Comparison of ENCODE assay signal across 8 mouse cellular contexts in the genomic region with DNA sequence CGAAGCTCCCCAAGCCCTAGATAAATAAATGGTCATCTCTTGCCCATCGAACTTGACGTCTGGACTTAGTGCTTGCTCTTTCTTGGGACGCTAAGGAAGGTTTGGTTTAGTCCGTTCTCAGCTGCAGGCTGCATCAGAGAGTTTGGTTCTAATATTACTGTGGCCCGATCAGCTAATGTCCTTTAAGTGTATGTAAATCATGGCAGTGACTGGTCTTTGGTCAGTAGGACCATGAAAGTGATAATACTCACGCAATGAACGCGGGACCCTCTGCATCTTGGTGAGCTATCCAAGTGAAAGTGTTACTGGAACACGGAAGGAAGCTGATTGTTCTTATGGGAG. TPM values are rescaled to one million over a fixed set of nuclear protein-coding genes. Genes with fewer than 3 reads are reported as not detected.
A peak's percentile ranks its signal among the peaks of the same experiment; 100 is the strongest.
DNase-seq lines count a peak whose midpoint lies in the region; ATAC-seq and TF ChIP-seq lines count a peak whose summit lies in the region.

No protein-coding gene starts in this region.

- TF ChIP-seq POLR2A in thymus, adult 2 months (IDR thresholded peaks at IDR 0.05; ENCODE audit: control insufficient read depth, extremely low read depth, insufficient read depth, low read length, poor library complexity): no peak

- peak overlapping the region; percentile 70 for H3K4me2 ChIP-seq in liver, embryonic 12.5 days

- H3K36me3 ChIP-seq in thymus, adult 2 months (ENCODE audit: control insufficient read depth, insufficient read depth, low read length): peaks cover 2% of the 10 kb centered on the region; the same call in 1 of the 2 replicates
- H3K36me3 ChIP-seq in liver, embryonic 12.5 days: peaks cover 15% of the 10 kb centered on the region

- no peak for TF ChIP-seq CTCF in gastrocnemius, adult 2 months (IDR thresholded peaks at IDR 0.05)
- TF ChIP-seq CTCF in thymus, adult 2 months (IDR thresholded peaks at IDR 0.05; ENCODE audit: borderline replicate concordance, control insufficient read depth, extremely low read depth, insufficient read depth, low read length, poor library complexity): no peak

- peak overlapping the region; percentile 99 for H3K27ac ChIP-seq in gastrocnemius, adult 2 months
- no peak overlapping the region for H3K27ac ChIP-seq in thymus, adult 2 months (ENCODE audit: control insufficient read depth, insufficient read depth, low read length)
- peak overlapping the region; percentile 82 for H3K27ac ChIP-seq in liver, embryonic 12.5 days

- no peak for DNase-seq in gastrocnemius, adult 2 months
- DNase-seq in gastrocnemius, postnatal 14 days: no peak
- no peak for DNase-seq in thymus, adult 2 months
- DNase-seq in thymus, postnatal 4 days: no peak
- no peak for DNase-seq in adrenal gland, adult 8-10 months
- no peak for DNase-seq in thymus, postnatal 14 days

- peak overlapping the region; percentile 90 for H3K9ac ChIP-seq in liver, embryonic 12.5 days

- no peak for ATAC-seq in liver, embryonic 12.5 days
- no peak for ATAC-seq in inflammation-experienced regulatory T-cells, adult 6 months

- WGBS in thymus, adult 2 months: under 1% methylated on average over 10 of the region's 10 CpGs
- 0% methylated on average over 10 of the region's 10 CpGs for WGBS in liver, embryonic 12.5 days (ENCODE audit: insufficient replicate concordance)

- H3K4me3 ChIP-seq in gastrocnemius, adult 2 months: peak overlapping the region; percentile 97
- peak overlapping the region; percentile 66 for H3K4me3 ChIP-seq in thymus, adult 2 months (ENCODE audit: control insufficient read depth, insufficient read depth, low read length)
- peak overlapping the region; percentile 89 for H3K4me3 ChIP-seq in liver, embryonic 12.5 days

- H3K27me3 ChIP-seq in thymus, adult 2 months (ENCODE audit: control insufficient read depth, insufficient read depth, low read length): no peaks in the 10 kb centered on the region
- no peaks in the 10 kb centered on the region for H3K27me3 ChIP-seq in liver, embryonic 12.5 days (replicated peaks)

- no peaks in the 10 kb centered on the region for H3K9me3 ChIP-seq in liver, embryonic 12.5 days (replicated peaks)

- intact Hi-C loops in gastrocnemius, adult 2 months (cut with DNase I): no loop called here
- intact Hi-C loops in gastrocnemius, postnatal 14 days (cut with DNase I; ENCODE audit: low total_unique reads): no loop called here

- H3K4me1 ChIP-seq in thymus, adult 2 months (replicated peaks; ENCODE audit: control insufficient read depth, insufficient read depth, low read length): peaks cover 2% of the 10 kb centered on the region; the same call in 1 of the 2 replicates
- peaks cover 33% of the 10 kb centered on the region for H3K4me1 ChIP-seq in liver, embryonic 12.5 days

RNA-seq across cellular contexts. Expression of a gene that starts 0.5 kb away (rescaled TPM):
- total RNA-seq in gastrocnemius, adult 2 months (2021): 100 to 1,000 TPM; 105 to 106 TPM
- 100 to 1,000 TPM; 105 to 106 TPM for total RNA-seq in gastrocnemius, postnatal 14 days (2021)
- polyA plus RNA-seq in thymus, adult 2 months (2012; rRNA removed): 15.8 and 17.0 TPM in 2 replicates
- polyA plus RNA-seq in liver, embryonic 12.5 days (2016; fragmentation: Nextera tagmentation; extraction: Ambion mirVana): 159 and 164 TPM in 2 replicates
- 100 to 1,000 TPM in 1 of 4 experiments, 10 to 100 TPM in 3; 76.5 to 101 (median 86.8) TPM for total RNA-seq in adrenal gland, adult 8-10 months (2022)
- 100 to 1,000 TPM; 115 to 161 (median 118) TPM for polyA plus RNA-seq in inflammation-experienced regulatory T-cells, adult 6 months (2017; shearing (Covaris generic))

RNA-seq across cellular contexts. Expression of a gene that starts 9.3 kb away (rescaled TPM):
- total RNA-seq in gastrocnemius, adult 2 months (2021): 100 to 1,000 TPM in 1 of 2 experiments, 10 to 100 TPM in 1; 59.4 to 114 TPM
- total RNA-seq in gastrocnemius, postnatal 14 days (2021): 10 to 100 TPM; 57.4 to 66.8 TPM
- polyA plus RNA-seq in thymus, adult 2 months (2012; rRNA removed): 11.3 and 12.2 TPM in 2 replicates
- polyA plus RNA-seq in liver, embryonic 12.5 days (2016; fragmentation: Nextera tagmentation; extraction: Ambion mirVana): 9.7 and 9.9 TPM in 2 replicates
- 10 to 100 TPM in 3 of 4 experiments, 1 to 10 TPM in 1; 9.5 to 13.2 (median 12.1) TPM for total RNA-seq in adrenal gland, adult 8-10 months (2022)
- 100 to 1,000 TPM in 2 of 3 experiments, 10 to 100 TPM in 1; 72.1 to 124 (median 106) TPM for polyA plus RNA-seq in inflammation-experienced regulatory T-cells, adult 6 months (2017; shearing (Covaris generic))

Comparison
In these comparisons a context has a peak if more than half of its experiments do, and no peak if none do; other contexts are left out.
1. RNA of a gene that starts 9.3 kb away (total RNA-seq): 59.4 to 114 TPM in gastrocnemius, adult 2 months and 57.4 to 66.8 TPM in gastrocnemius, postnatal 14 days; 9.5 to 13.2 TPM in adrenal gland, adult 8-10 months; every median in the first group is over 4 times any median in the second.
2. Peak in every context shown above with its lines, with median percentiles within 50 percentile points of each other: H3K4me3 ChIP-seq.